Mouse (Mus musculus) right cerebral cortex, adult 18-20 months (tissue): Measurements from ENCODE around the gene Plscr3.
A peak's percentile ranks its signal among the peaks of the same experiment; 100 is the strongest.
"Not testable (repeated sequence)": the region's sequence is repeated elsewhere in the genome, so short reads cannot be mapped to it uniquely, and the experiment has no call there.

Source experiments
- DNase-seq: peaks from one replicate; pipeline ENCODE4 v3.0.0; 2022; ENCODE audit warnings: mixed read lengths

Gene Plscr3

GRCm38 (mm10) chr11:69833554-69833953 is 12.6 kb upstream of the Plscr3 start:
- DNase-seq: no peak

GRCm38 (mm10) chr11:69834001-69834549 is 12.1 kb upstream of the Plscr3 start:
- DNase-seq: peak; percentile 23

GRCm38 (mm10) chr11:69835326-69835965 is 10.7 kb upstream of the Plscr3 start:
- DNase-seq: no peak

GRCm38 (mm10) chr11:69835966-69836335 is 10.2 kb upstream of the Plscr3 start:
- DNase-seq: no peak

GRCm38 (mm10) chr11:69836703-69837576 is 9.2 kb upstream of the Plscr3 start:
- DNase-seq: peak; percentile 47

- DNase-seq: no peak
Measured at GRCm38 (mm10) chr11:69837604-69837951, 8.6 kb upstream of the Plscr3 start, which contains the start of gene Nlgn2. Nlgn2 (minus strand) TSS chr11:69837784.

- peak; percentile 98 for DNase-seq
Measured at GRCm38 (mm10) chr11:69837952-69838713, 8.0 kb upstream of the Plscr3 start, which contains the start of gene Tmem256. Tmem256 (plus strand) TSS chr11:69838514.

GRCm38 (mm10) chr11:69838714-69839104 is 7.5 kb upstream of the Plscr3 start:
- DNase-seq: no peak

- DNase-seq: no peak
Measured at GRCm38 (mm10) chr11:69846738-69847688, 837 bp downstream of the Plscr3 start.

- DNase-seq: no peak
Measured at GRCm38 (mm10) chr11:69848021-69848420, 1.8 kb downstream of the Plscr3 start.

GRCm38 (mm10) chr11:69849128-69849527 is 3.0 kb downstream of the Plscr3 start:
- no peak for DNase-seq

- DNase-seq: no peak
Measured at GRCm38 (mm10) chr11:69849884-69850283, 3.7 kb downstream of the Plscr3 start.

GRCm38 (mm10) chr11:69850754-69851153 is 4.6 kb downstream of the Plscr3 start:
- DNase-seq: no peak

GRCm38 (mm10) chr11:69853994-69854393 is 7.8 kb downstream of the Plscr3 start:
- no peak for DNase-seq

GRCm38 (mm10) chr11:69854680-69855079 is 8.5 kb downstream of the Plscr3 start:
- no peak for DNase-seq

GRCm38 (mm10) chr11:69855347-69855746 is 9.2 kb downstream of the Plscr3 start:
- no peak for DNase-seq

GRCm38 (mm10) chr11:69858113-69858998 is 12.2 kb downstream of the Plscr3 start, which contains the start of gene Tnk1:
Tnk1 (minus strand) TSS chr11:69858730.
- no peak for DNase-seq

- DNase-seq: not testable (repeated sequence)
Measured at GRCm38 (mm10) chr11:69863729-69864128, 17.6 kb downstream of the Plscr3 start.

- DNase-seq: no peak
Measured at GRCm38 (mm10) chr11:69864138-69864860, 18.1 kb downstream of the Plscr3 start.

GRCm38 (mm10) chr11:69865561-69865960 is 19.4 kb downstream of the Plscr3 start:
- no peak for DNase-seq
